Mouse (Mus musculus): ENCODE measurements around the gene Tm7sf2. TPM values are rescaled to one million over a fixed set of nuclear protein-coding genes. Genes with fewer than 3 reads are reported as not detected.

The Tm7sf2 gene
- total RNA-seq, 1 experiment, result 14.0 TPM

DNA sequence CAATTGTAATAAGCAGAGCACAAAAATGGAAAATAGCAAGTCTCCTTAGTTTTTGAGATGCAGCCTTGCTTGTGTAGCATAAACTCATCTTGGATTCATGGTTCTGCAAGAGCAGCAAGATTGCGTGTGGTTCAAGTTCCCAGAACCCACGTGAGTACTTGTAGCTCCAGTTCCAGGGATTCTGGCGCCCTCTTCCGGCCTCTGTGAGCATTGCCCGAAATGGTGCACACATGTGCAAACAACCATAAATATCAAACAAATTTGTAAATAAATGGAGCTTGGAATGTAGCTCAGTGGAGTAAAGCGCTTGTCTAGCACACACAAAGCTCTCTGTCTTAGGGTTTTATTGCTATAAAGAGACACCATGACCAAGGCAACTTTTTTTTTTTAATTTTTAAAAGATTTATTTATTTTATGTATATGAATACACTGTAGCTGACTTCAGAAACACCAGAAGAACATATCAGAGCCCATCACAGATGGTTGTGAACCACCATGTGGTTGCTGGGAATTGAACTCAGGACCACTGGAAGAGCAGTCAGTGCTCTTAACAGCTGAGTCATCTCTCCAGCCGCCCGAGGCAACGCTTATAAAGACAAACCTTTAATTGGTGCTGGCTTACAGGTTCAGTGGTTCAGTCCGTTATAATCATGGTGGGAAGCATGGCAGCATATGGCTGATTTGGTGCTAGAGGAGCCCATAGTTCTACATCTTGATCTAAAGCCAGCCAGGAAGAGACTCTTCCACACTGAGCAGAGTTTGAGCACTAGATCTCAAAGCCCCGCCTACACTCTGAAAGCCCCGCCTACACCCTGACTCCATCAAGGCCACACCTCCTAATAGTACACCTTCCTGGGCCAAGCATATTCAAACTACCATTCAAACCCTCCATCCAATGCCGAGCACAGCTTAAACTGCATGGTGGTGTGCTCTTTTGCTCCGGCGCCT, 49.8 kb downstream of the Tm7sf2 start:
- no peaks in the 10 kb centered on the region for H3K9me3 ChIP-seq (ENCODE audit: control insufficient read depth, insufficient read depth, low read depth, low read length)
- peak overlapping the region; percentile 23; the same call in 1 of the 2 replicates for H3K9ac ChIP-seq (ENCODE audit: insufficient read depth, low read depth, low read length, poor library complexity, severe bottlenecking)
- TF ChIP-seq HCFC1 (IDR thresholded peaks at IDR 0.05; ENCODE audit: borderline replicate concordance, insufficient read depth, low read length) (no peak), MAFK (IDR thresholded peaks at IDR 0.05; ENCODE audit: insufficient read depth, low read depth, low read length) (peak; percentile 62)
- H3K36me3 ChIP-seq (ENCODE audit: control insufficient read depth, insufficient read depth, low read length, poor library complexity, severe bottlenecking), result no peaks in the 10 kb centered on the region
- DNase-seq (ENCODE audit: low read depth, low spot score), result peak; percentile 96
- H3K4me3 ChIP-seq (ENCODE audit: insufficient read depth in 1 of 2, low read depth in 1 of 2, low read length in 2 of 2, poor library complexity in 1 of 2, severe bottlenecking in 1 of 2), result peak overlapping the region; percentile 40 to 46
- no peak overlapping the region; the same call in 1 of the 2 replicates for H3K27ac ChIP-seq (ENCODE audit: insufficient read depth, low read depth, low read length, poor library complexity, severe bottlenecking)
- in situ Hi-C loops (cut with MboI; ENCODE audit: low sequenced_read_pairs in 2 of 2, unreplicated experiment in 2 of 2), result no loop called here
- peaks cover 0 to 12% of the 10 kb centered on the region in 2 experiments; a peak in 2 of 4 replicates for H3K4me1 ChIP-seq (ENCODE audit: control insufficient read depth in 2 of 2, insufficient read depth in 2 of 2, low read length in 2 of 2, poor library complexity in 1 of 2)

DNA sequence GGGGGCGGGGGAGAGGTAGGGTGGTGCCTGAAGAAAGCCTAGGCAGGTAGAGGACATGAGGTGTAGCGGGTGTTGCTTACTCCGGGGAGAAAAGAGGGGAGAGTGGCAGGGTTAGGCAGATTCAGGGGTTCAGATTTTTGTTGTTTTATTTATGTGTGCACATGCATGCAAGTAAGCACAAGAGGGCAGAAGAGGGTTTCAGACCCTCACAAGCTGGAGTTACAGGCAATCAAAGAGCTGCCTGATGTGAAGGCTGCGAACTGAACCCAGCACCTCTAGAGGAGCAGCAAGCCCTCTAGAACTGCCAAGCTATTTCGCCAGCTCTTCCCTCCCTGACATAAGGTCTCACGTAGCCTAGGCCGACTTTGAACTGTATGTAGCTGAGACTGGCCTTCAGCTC, 51.6 kb downstream of the Tm7sf2 start:
- Histone ChIP-seq H3K4me1 (ENCODE audit: control insufficient read depth in 2 of 2, insufficient read depth in 2 of 2, low read length in 2 of 2, poor library complexity in 1 of 2) (peaks cover 0 to 6% of the 10 kb centered on the region in 2 experiments; a peak in 2 of 4 replicates), H3K9me3 (ENCODE audit: control insufficient read depth, insufficient read depth, low read depth, low read length) (no peaks in the 10 kb centered on the region)
- no peak for DNase-seq (ENCODE audit: low read depth, low spot score)

DNA sequence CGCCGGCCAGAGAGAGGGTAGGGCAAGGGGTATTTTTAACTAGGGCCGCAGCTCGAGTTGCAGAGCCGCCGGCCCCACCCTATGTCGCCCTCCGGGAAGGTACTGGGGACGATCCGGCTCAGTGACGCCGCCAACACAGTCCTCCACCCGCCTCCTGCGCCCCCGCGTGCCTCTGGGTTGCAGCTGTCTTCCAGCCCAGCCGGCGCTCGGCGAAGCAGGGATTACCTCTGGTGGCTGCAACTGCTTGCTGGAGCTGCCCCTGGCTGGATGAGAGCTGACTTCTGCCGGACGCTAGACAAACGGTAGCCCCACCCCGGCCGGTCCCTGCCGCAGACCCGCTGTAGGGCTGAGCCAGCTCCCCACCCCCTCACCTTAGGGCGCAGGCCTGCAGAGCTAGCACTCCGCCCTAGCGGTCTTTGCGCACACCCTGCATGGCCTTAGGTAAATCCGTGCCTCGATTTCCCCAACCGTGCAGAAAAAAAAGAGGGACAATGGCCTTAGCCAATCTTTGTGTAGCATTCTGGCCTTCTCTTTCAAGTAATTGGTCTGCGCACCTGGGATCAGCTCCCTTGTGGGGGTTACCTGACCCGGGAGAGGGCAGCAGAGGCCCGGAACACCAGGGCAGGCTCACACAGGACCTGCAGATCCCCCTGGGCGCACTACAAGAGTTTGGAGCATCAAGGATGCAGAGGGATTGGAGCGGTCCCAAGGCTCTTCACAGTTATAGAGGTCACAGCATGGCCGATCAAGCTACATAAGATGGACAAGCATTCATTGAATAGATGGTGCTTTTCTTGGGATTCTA, 52.5 kb downstream of the Tm7sf2 start, which contains the start of gene Capn1:
Capn1 (minus strand) TSS at position 387 of the 805 bp plus-strand sequence.
- DNase-seq (ENCODE audit: low read depth, low spot score), result no peak
- TF ChIP-seq MAFK (IDR thresholded peaks at IDR 0.05; ENCODE audit: insufficient read depth, low read depth, low read length) (no peak), HCFC1 (IDR thresholded peaks at IDR 0.05; ENCODE audit: borderline replicate concordance, insufficient read depth, low read length) (no peak), CHD2 (IDR thresholded peaks at IDR 0.05; ENCODE audit: low read depth, low read length) (no peak), ZC3H11A (IDR thresholded peaks at IDR 0.05; ENCODE audit: borderline replicate concordance, low read depth, low read length) (no peak), ZNF384 (IDR thresholded peaks at IDR 0.05; ENCODE audit: low read depth, low read length) (no peak)
- H3K36me3 ChIP-seq (ENCODE audit: control insufficient read depth, insufficient read depth, low read length, poor library complexity, severe bottlenecking), result no peaks in the 10 kb centered on the region
- H3K9me3 ChIP-seq (ENCODE audit: control insufficient read depth, insufficient read depth, low read depth, low read length), result no peaks in the 10 kb centered on the region
- no peak within 1 kb of the TSS; the same call in 1 of the 2 replicates for H3K27ac ChIP-seq (ENCODE audit: insufficient read depth, low read depth, low read length, poor library complexity, severe bottlenecking)
- peak within 1 kb of the TSS; percentile 49 for H3K9ac ChIP-seq (ENCODE audit: insufficient read depth, low read depth, low read length, poor library complexity, severe bottlenecking)
- H3K4me1 ChIP-seq (ENCODE audit: control insufficient read depth in 2 of 2, insufficient read depth in 2 of 2, low read length in 2 of 2, poor library complexity in 1 of 2), result peaks cover under 1 to 12% of the 10 kb centered on the region in 2 experiments; a peak in 2 of 4 replicates
- peak within 1 kb of the TSS; percentile 66 to 71 for H3K4me3 ChIP-seq (ENCODE audit: insufficient read depth in 1 of 2, low read depth in 1 of 2, low read length in 2 of 2, poor library complexity in 1 of 2, severe bottlenecking in 1 of 2)
- in situ Hi-C loops (cut with MboI; ENCODE audit: low sequenced_read_pairs in 2 of 2, unreplicated experiment in 2 of 2), result no loop called here

More for the DNA sequence above, 51.6 kb downstream of the Tm7sf2 start:
- no peak overlapping the region for H3K27ac ChIP-seq (ENCODE audit: insufficient read depth, low read depth, low read length, poor library complexity, severe bottlenecking)
- no peaks in the 10 kb centered on the region for H3K36me3 ChIP-seq (ENCODE audit: control insufficient read depth, insufficient read depth, low read length, poor library complexity, severe bottlenecking)
- H3K4me3 ChIP-seq (ENCODE audit: insufficient read depth in 1 of 2, low read depth in 1 of 2, low read length in 2 of 2, poor library complexity in 1 of 2, severe bottlenecking in 1 of 2), result 0 out of 4 replicates have a peak overlapping the region, but pooled peaks have one; percentile 66 to 71
- no peak overlapping the region for H3K9ac ChIP-seq (ENCODE audit: insufficient read depth, low read depth, low read length, poor library complexity, severe bottlenecking)
- in situ Hi-C loops (cut with MboI; ENCODE audit: low sequenced_read_pairs in 2 of 2, unreplicated experiment in 2 of 2), result no loop called here
- TF ChIP-seq ZC3H11A (IDR thresholded peaks at IDR 0.05; ENCODE audit: borderline replicate concordance, low read depth, low read length), result no peak
- TF ChIP-seq CHD2 (IDR thresholded peaks at IDR 0.05; ENCODE audit: low read depth, low read length), result no peak
- no peak for TF ChIP-seq ZNF384 (IDR thresholded peaks at IDR 0.05; ENCODE audit: low read depth, low read length)
- TF ChIP-seq HCFC1 (IDR thresholded peaks at IDR 0.05; ENCODE audit: borderline replicate concordance, insufficient read depth, low read length), result no peak
- TF ChIP-seq MAFK (IDR thresholded peaks at IDR 0.05; ENCODE audit: insufficient read depth, low read depth, low read length), result no peak

DNA sequence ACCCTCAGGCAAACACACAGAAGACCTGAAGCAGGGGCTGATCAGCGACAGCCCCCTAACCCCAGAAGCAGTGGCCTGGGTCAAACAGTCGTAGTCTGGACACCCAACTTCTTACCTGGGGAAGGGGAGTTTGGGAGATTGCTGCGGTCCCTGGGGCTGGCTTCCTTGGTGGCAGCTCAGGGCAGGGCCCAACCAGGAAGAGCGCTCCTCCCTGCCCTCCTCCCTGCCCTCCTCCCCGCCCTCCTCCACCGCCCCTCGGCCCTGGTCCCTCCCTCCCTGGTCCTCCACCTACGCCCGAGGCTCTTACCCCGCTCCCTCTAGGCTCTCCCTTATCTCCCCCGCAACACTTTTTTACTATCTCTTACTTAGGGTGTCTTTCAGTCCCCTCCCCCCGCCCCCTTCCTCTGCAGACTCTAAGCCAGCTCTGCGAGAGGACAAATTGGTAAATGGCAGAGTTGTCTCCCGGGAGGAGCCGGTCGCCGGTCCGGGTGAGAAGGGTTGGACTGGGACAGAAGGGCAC, 53.1 kb downstream of the Tm7sf2 start:
- H3K27ac ChIP-seq (ENCODE audit: insufficient read depth, low read depth, low read length, poor library complexity, severe bottlenecking), result no peak overlapping the region; the same call in 1 of the 2 replicates
- peaks cover 5 to 15% of the 10 kb centered on the region in 2 experiments; a peak in 2 of 4 replicates for H3K4me1 ChIP-seq (ENCODE audit: control insufficient read depth in 2 of 2, insufficient read depth in 2 of 2, low read length in 2 of 2, poor library complexity in 1 of 2)
- H3K9me3 ChIP-seq (ENCODE audit: control insufficient read depth, insufficient read depth, low read depth, low read length), result no peaks in the 10 kb centered on the region
- peak overlapping the region; percentile 49 for H3K9ac ChIP-seq (ENCODE audit: insufficient read depth, low read depth, low read length, poor library complexity, severe bottlenecking)
- in situ Hi-C loops (cut with MboI; ENCODE audit: low sequenced_read_pairs in 2 of 2, unreplicated experiment in 2 of 2), result no loop called here
- TF ChIP-seq ZC3H11A (IDR thresholded peaks at IDR 0.05; ENCODE audit: borderline replicate concordance, low read depth, low read length) (no peak), HCFC1 (IDR thresholded peaks at IDR 0.05; ENCODE audit: borderline replicate concordance, insufficient read depth, low read length) (0 out of 2 replicates have a peak, but pooled peaks have one; percentile 18)
- no peaks in the 10 kb centered on the region for H3K36me3 ChIP-seq (ENCODE audit: control insufficient read depth, insufficient read depth, low read length, poor library complexity, severe bottlenecking)
- peak overlapping the region; percentile 66 to 71 for H3K4me3 ChIP-seq (ENCODE audit: insufficient read depth in 1 of 2, low read depth in 1 of 2, low read length in 2 of 2, poor library complexity in 1 of 2, severe bottlenecking in 1 of 2)
- peak; percentile 60 for DNase-seq (ENCODE audit: low read depth, low spot score)

Measured in ES-E14 (cell line).